Mouse (Mus musculus) layer of hippocampus, adult 8-10 months (tissue): ENCODE data around the gene Hoxd3. TPM values are rescaled to one million over a fixed set of nuclear protein-coding genes. Genes with fewer than 3 reads are reported as not detected.

Experiments
- DNase-seq, 2 experiments: peaks; one replicate each; pipeline ENCODE4 v3.0.0; 2022; ENCODE audit warnings: low spot score in 2 of 2
- total RNA-seq, 4 experiments: library from RNA; stranded (reverse); gene quantifications; 2 replicates each; pipeline ENCODE4 v1.2.4; 2022

Hoxd3 gene
- total RNA-seq, 4 experiments from 2014 or later: not detected

GRCm38 (mm10) chr2:74704999-74705466, 6.7 kb upstream of the Hoxd3 start:
- DNase-seq: no peak

DNA sequence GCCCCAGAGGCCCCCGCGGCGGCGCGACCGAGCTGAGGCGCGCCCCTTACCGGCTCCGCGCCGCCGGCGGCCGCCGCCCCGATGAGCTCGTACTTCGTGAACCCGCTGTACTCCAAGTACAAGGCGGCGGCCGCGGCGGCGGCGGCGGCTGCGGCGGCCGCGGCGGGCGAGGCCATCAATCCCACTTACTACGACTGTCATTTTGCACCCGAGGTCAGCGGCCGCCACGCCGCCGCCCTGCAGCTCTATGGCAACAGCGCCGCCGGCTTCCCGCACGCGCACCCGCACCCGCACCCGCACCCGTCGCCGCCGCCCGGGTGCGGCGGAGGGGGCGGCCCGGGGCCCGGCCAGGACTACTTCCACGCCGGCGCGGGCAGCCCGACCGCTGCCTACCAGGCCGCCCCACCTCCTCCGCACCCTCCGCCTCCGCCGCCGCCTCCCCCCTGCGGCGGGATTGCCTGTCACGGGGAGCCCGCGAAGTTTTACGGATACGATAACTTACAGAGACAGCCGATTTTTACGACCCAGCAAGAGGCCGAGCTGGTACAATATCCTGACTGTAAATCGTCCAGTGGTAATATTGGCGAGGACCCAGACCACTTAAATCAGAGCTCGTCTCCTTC, 6.1 kb upstream of the Hoxd3 start:
- DNase-seq: no peak

DNA sequence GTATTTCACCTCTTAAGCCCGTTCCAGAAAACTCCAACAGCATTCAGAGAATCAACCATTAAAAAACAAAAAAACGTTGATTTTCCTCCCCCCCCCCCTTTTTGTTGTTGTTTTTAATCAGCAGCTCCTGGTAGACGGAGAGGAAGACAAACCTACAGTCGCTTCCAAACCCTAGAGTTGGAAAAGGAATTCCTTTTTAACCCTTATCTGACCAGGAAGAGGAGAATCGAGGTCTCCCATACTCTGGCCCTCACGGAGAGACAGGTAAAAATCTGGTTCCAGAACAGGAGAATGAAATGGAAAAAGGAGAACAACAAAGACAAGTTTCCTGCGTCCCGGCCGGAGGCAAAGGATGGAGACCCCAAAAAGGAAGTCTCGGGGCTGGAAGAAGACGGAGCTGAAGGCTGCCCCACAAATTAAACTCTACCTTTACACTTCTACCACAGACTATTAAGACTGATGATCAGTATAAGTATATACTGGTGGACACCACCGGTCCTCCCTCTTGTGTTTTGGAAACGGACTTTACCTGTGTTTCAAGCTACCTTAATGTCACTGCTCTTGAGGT, 5.2 kb upstream of the Hoxd3 start:
- DNase-seq: no peak

DNA sequence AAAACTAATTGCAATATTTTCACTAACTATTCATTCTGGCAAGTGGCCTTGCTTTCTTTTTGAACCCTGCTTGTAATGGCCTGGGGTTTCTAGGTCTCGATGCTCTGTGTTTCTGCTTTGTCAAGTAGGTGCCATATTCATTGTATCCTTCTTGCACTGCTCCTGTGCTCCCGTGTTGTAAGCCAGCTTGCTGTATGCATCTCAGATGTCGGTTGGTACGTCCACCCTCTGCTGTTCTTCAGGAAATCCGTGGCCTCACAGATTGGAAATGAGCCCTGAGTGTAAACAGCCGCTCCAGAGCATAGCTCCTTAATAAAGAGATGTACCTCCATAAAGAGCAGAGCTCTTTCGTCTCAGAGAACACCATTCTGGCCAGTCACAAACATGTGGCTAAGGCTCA, 4.1 kb upstream of the Hoxd3 start:
- no peak for DNase-seq

DNA sequence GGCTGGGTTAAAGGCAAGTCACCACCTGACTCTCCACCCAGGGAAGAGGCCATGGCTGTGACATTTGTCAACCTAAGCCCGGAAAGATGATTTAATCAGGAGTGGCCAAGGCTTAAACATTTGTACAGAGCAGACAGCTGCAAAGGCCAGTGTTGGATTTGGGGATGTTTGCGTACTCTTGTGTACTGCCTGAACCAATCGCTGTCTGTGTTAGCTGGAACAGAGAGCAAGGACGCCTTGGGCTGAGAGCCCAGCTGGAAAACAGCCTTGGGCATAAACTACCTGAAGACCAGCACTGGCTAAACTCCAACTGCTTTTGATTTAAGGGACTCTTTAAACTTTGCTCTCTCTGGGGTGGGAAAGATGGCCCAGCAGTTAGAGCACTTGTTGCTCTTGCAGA, 3.1 kb upstream of the Hoxd3 start:
- no peak for DNase-seq

- no peak for DNase-seq
Observed at GRCm38 (mm10) chr2:74709465-74710419, 2.0 kb upstream of the Hoxd3 start.

DNA sequence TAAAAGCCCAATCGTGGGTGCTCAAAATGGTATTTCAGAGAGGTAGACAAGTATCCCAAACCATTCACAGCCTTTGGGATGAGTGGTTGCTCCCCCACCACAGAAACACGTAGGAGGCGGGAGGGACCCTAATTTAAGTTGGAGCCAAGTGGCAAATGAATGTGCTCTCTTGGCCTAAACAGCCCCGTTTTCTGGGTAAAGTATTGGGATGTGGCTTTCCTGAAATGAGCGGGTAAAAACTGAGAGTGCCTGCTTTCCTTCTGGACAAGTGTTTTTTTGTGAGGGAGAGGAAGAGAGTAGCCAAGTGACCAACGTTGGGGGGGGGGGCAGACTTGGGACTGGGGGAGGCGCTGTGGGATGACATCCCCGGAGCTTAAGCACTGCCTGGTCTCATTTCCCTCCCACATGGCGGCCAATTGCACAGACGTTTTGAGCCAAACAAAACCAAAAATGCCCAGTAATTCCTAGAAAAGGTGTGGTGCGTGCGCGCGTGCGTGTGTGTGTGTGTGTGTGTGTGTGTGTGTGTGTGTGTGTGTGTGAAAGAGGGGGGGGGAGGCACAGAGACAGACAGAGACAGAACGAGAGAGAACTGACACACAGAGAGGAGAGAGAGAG, 691 bp upstream of the Hoxd3 start:
- DNase-seq: no peak

GRCm38 (mm10) chr2:74713239-74714150, 1.8 kb downstream of the Hoxd3 start:
- no peak for DNase-seq

- no peak for DNase-seq
Observed at GRCm38 (mm10) chr2:74714156-74714789, 2.5 kb downstream of the Hoxd3 start.

- DNase-seq: no peak
Observed at GRCm38 (mm10) chr2:74714881-74715280, 3.2 kb downstream of the Hoxd3 start.

GRCm38 (mm10) chr2:74715504-74716241, 3.9 kb downstream of the Hoxd3 start:
- peak; percentile 26 to 72 for DNase-seq

DNA sequence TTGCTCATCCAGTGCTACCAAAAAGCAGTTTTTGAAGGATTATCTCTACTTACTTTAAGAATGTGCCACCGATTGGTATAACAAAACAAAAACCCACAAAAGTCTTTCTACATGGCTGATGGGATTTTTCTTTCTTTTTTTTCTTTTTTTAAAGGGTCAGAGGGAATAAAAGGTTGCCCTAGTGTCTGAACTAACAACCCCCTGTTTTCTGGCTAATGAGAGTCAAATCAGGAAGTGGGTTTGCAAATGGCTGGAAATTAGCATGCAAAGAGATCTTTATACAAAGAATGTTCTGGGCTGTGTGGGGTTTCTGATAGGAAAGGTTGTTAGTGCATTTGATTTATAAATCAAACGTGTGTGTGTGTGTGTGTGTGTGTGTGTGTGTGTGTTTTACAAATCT, 8.7 kb downstream of the Hoxd3 start:
- no peak for DNase-seq

DNA sequence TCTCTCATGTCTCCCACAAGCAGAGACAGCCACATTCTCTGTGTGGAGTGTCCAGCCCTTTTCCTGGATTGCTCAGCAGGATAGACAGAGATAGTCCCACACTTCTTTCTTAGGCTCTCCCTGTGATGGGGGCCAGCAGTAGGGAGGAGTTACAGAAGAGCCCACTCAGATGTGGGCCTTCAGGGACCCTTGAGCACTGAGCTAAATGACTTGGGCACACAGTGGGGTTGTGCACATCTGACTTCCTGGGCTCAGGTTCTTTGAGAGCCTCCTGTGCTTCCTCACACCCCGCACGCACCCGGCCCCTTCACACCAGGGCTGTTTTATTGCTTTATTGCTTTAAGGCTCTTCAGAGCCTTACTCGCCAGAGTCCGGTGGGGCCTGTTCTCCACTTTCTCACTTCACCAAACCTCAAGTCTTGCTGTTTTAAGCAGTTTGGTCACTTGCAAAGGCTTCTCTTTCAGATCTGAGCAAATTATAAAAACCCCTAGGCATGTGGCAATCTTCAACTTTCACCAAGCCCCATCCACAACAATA, 9.3 kb downstream of the Hoxd3 start:
- DNase-seq: no peak

DNA sequence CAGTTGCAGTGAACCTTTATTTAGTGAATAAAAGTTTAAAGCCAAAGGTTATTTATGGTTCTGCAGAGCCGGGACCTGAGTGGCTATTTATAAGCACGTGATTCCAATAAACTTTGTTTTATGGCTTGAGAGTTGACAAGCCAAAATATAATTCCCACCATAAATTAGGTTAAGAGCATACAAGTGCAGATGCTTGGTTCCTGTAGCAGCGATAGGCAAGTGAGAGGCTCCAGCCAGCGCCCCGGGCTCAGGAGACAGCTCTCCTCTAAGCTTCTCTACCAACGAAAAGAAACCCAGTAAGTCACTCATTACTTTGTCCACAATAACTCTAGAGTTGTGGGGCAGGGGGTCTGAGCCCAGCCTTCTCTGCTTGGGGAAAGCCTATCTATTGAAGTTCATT, 10.2 kb downstream of the Hoxd3 start:
- DNase-seq: no peak

DNA sequence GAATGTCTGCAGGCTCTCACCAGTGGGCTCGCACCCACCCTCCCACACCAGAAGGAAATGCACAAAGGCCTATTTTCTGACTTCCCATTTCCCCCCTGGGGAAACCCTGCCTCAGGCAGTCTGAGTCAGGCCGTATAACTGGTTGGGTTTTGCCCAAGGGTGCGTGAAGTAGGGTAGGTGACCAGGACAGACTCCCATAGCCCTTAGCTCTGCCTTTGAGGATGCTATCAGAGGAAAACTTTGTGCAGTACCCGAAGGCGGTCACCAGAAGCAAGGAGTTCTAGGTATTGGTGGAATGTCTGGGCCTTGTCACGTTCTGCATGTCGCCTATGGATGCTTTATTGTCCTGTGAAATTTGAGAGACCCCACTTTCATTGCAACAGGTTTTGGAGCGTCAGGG, 11.2 kb downstream of the Hoxd3 start:
- no peak for DNase-seq

GRCm38 (mm10) chr2:74724244-74725015, 12.7 kb downstream of the Hoxd3 start:
- DNase-seq: no peak

- no peak for DNase-seq
Observed at GRCm38 (mm10) chr2:74725171-74725570, 13.4 kb downstream of the Hoxd3 start.

- no peak for DNase-seq
Observed at GRCm38 (mm10) chr2:74726551-74726950, 14.8 kb downstream of the Hoxd3 start, which contains the start of gene Gm28230. Gene Gm28230, plus strand, starts transcription at chr2:74726728.
